Comparison of ENCODE assay signal across 18 mouse cellular contexts in the genomic region with DNA sequence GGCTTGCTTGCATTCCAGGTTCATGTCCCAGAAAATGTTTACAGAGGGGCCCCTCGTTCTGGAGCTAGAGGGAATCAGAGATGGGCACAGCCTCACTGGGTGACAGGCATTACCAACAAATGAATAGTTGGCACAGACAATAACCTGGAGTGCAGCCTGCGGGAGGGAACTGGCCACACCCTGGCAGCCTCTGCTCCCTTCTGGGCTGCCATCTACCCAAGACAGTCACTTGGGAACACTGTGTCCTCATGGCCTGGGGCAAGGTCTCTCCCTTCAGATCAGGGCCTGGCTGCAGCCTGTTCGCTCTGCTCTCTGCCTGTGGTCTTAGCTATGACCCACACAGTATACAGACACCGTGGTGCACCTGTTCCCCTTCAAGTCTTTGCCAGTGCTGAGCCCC. TPM values are rescaled to one million over a fixed set of nuclear protein-coding genes. Genes with fewer than 3 reads are reported as not detected.
A peak's percentile ranks its signal among the peaks of the same experiment; 100 is the strongest.
DNase-seq lines count a peak whose midpoint lies in the region; ATAC-seq lines count a peak whose summit lies in the region.
"Had no signal": no experiment of that assay in that cellular context is flagged by ENCODE, and none has a peak within 500 bp of the region (broad histone marks: within the 10 kb centered on the region; RNA-seq: fewer than 3 reads in every experiment).

No protein-coding gene starts in this region.

- no peaks in the 10 kb centered on the region for H3K9me3 ChIP-seq in lung, embryonic 15.5 days
- H3K9me3 ChIP-seq: hindbrain, embryonic 12.5 days; limb, embryonic 13.5 days had no signal

- ATAC-seq in lung, embryonic 15.5 days (ENCODE audit: borderline replicate concordance, extremely low read depth, low FRiP score, low TSS enrichment): 0 out of 2 replicates have a peak, but pooled peaks have one; percentile 16
- ATAC-seq in frontal cortex, adult (ENCODE audit: low TSS enrichment): no peak

- WGBS in lung, embryonic 15.5 days: 42% methylated on average over 4 of the region's 4 CpGs

- peaks cover 14% of the 10 kb centered on the region; the same call in 1 of the 2 replicates for H3K4me1 ChIP-seq in lung, embryonic 15.5 days
- H3K4me1 ChIP-seq: embryonic facial prominence, embryonic 12.5 days; hindbrain, embryonic 12.5 days had no signal

- no peak overlapping the region for H3K4me3 ChIP-seq in lung, embryonic 15.5 days
- H3K4me3 ChIP-seq: embryonic facial prominence, embryonic 12.5 days; gastrocnemius, adult 2 months; hindbrain, embryonic 12.5 days; limb, embryonic 13.5 days had no signal

- H3K27ac ChIP-seq in lung, embryonic 15.5 days: no peak overlapping the region
- H3K27ac ChIP-seq: embryonic facial prominence, embryonic 12.5 days; gastrocnemius, adult 2 months; hindbrain, embryonic 12.5 days; limb, embryonic 13.5 days; liver, embryonic 14.5 days; macrophage had no signal

- H3K9ac ChIP-seq in lung, embryonic 15.5 days: no peak overlapping the region
- H3K9ac ChIP-seq: embryonic facial prominence, embryonic 12.5 days; hindbrain, embryonic 12.5 days; limb, embryonic 13.5 days; liver, embryonic 14.5 days had no signal

- no peaks in the 10 kb centered on the region for H3K27me3 ChIP-seq in lung, embryonic 15.5 days
- H3K27me3 ChIP-seq: embryonic facial prominence, embryonic 12.5 days; hindbrain, embryonic 12.5 days; limb, embryonic 13.5 days had no signal

- peak; percentile 38 for DNase-seq in cerebellum, adult 9-11 months
- DNase-seq in cerebellum, postnatal 4 days (ENCODE audit: low spot score in 2 of 2): no peak
- DNase-seq in lung, adult 18-20 months: peak; percentile 39 to 62
- DNase-seq in lung, postnatal 10 days: no peak
- peak; percentile 14 for DNase-seq in lung, postnatal 14 days
- DNase-seq in embryo, embryonic 10.5 days (ENCODE audit: low spot score): no peak
- DNase-seq: cerebellum, adult 8-10 months; gastrocnemius, adult 2 months; right cerebral cortex, postnatal 4 days; thymus, adult 2 months had no signal

- no peak overlapping the region for H3K4me2 ChIP-seq in lung, embryonic 15.5 days
- H3K4me2 ChIP-seq: embryonic facial prominence, embryonic 12.5 days; hindbrain, embryonic 12.5 days; limb, embryonic 13.5 days had no signal

- H3K36me3 ChIP-seq in lung, embryonic 15.5 days: no peaks in the 10 kb centered on the region
- H3K36me3 ChIP-seq: embryonic facial prominence, embryonic 12.5 days; hindbrain, embryonic 12.5 days; limb, embryonic 13.5 days had no signal

RNA-seq across cellular contexts. Expression of a gene that starts 42.0 kb away (rescaled TPM):
- polyA plus RNA-seq in lung, embryonic 15.5 days (2015; fragmentation: Nextera tagmentation; extraction: Ambion mirVana): 6.8 and 8.0 TPM in 2 replicates
- polyA plus RNA-seq: C2C12, macrophage had no signal

Comparison
In these comparisons a context has a peak if more than half of its experiments do, and no peak if none do; other contexts are left out.
1. DNase-seq: peak in cerebellum, adult 9-11 months (single experiment), lung, adult 18-20 months (2 of 2) and lung, postnatal 14 days (single experiment); none in cerebellum, postnatal 4 days (0 of 2), lung, postnatal 10 days (single experiment) and embryo, embryonic 10.5 days (single experiment).